Mouse (Mus musculus): ENCODE results near the gene Nr1h4. TPM values are rescaled to one million over a fixed set of nuclear protein-coding genes. Genes with fewer than 3 reads are reported as not detected.

Nr1h4 gene
- polyA plus RNA-seq, 1 experiment from 2014 or later, result not detected

DNA sequence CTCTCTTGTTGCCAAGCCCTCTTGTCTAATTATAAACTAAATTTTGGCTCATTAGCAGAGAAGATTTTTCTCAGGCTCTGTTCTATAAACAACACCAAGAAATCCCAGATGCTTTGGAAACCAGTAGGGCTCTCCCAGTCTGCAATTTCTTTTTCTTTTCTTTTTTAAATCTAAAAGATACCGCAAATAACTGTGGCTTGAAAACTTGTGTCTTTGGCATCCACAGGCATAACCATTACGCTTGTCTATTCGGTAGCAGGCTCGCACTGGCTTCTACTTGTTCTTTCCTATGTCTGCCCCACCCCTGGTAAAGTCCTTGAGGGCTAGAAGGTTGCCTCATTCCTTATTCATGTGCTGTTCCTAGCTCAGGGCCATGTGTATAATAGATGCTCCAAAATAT lies 18.3 kb upstream of the Nr1h4 start:
- ATAC-seq (ENCODE audit: insufficient number of reproducible peaks, insufficient read depth, low FRiP score, low TSS enrichment), result no peak
- Histone ChIP-seq H3K9ac (no peak overlapping the region), H3K4me1 (no peaks in the 10 kb centered on the region), H3K27me3 (no peaks in the 10 kb centered on the region), H3K36me3 (no peaks in the 10 kb centered on the region), H3K27ac (no peak overlapping the region), H3K4me2 (replicated peaks) (no peak overlapping the region), H3K4me3 (no peak overlapping the region), H3K9me3 (no peaks in the 10 kb centered on the region)
- WGBS, result 90% methylated on average over 4 of the region's 4 CpGs

DNA sequence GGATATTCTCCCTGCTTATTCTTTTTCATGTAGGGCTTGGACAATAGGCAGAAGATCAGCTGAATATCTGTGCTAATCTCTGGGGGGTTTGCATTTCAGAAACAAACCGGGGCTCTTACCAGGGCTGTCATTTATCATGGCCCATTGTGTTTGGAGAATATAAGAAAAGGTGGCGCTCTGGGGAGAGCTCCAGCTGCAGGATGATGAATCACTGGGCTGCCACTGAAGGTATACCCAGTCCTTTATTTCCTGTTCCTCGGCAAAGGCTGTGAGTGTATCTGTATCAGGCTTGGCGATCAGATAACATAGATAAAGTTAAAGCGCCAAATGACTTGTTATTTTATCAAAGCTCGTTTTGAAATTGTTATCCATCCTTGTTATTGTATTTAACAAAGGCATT lies 14.6 kb upstream of the Nr1h4 start:
- Histone ChIP-seq H3K4me3 (no peak overlapping the region), H3K4me1 (no peaks in the 10 kb centered on the region), H3K36me3 (no peaks in the 10 kb centered on the region), H3K9me3 (no peaks in the 10 kb centered on the region), H3K9ac (no peak overlapping the region), H3K27ac (no peak overlapping the region), H3K4me2 (replicated peaks) (no peak overlapping the region), H3K27me3 (no peaks in the 10 kb centered on the region)
- WGBS, result 63% methylated on average over 6 of the region's 6 CpGs
- no peak for ATAC-seq (ENCODE audit: insufficient number of reproducible peaks, insufficient read depth, low FRiP score, low TSS enrichment)

DNA sequence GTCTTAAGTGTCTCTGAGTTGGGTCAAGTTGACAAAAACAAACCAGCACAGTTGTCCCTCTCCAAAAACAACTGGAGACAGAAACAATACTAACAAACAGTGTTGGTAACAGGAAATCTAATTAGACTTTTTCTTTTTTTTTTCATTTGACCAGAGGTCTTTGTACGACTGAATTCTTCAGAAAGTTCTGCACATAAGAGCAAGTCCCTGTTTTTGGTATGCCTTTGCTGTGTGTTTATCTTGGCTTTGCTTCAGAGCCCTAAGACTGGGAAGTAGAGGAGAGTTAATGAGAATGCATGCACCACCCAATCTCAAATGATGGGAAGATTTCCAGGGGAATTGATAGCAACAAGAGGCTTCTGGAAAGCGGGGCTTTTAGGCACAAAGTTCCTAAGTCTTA lies 13.6 kb upstream of the Nr1h4 start:
- no peaks in the 10 kb centered on the region for H3K9me3 ChIP-seq
- 70% methylated on average over 2 of the region's 2 CpGs for WGBS
- H3K27ac ChIP-seq, result no peak overlapping the region
- H3K4me3 ChIP-seq, result no peak overlapping the region
- H3K9ac ChIP-seq, result no peak overlapping the region
- no peak overlapping the region for H3K4me2 ChIP-seq (replicated peaks)
- no peaks in the 10 kb centered on the region for H3K36me3 ChIP-seq
- H3K4me1 ChIP-seq, result no peaks in the 10 kb centered on the region
- no peak for ATAC-seq (ENCODE audit: insufficient number of reproducible peaks, insufficient read depth, low FRiP score, low TSS enrichment)
- H3K27me3 ChIP-seq, result no peaks in the 10 kb centered on the region

DNA sequence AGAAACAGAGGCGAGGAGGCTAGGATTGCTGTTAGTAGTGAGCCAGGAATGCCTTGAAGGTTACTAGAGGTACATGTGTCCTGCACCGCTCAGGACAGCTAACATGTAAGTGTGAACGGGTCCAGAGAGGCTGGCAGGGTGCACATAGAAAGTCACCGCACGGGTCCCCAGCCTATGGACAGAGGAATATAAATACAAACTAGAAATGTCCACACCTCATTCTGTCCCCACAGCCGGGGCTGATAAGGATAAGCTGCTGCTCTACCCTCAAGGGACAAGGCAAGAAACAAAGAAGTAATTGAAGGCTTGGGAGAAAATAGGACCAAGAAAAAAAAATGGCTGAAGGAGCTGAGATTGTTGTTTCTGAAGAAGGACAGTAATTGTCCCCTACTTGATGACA lies 10.5 kb upstream of the Nr1h4 start:
- ATAC-seq (ENCODE audit: insufficient number of reproducible peaks, insufficient read depth, low FRiP score, low TSS enrichment), result no peak
- H3K4me2 ChIP-seq (replicated peaks), result no peak overlapping the region
- 53% methylated on average over 6 of the region's 6 CpGs for WGBS

DNA sequence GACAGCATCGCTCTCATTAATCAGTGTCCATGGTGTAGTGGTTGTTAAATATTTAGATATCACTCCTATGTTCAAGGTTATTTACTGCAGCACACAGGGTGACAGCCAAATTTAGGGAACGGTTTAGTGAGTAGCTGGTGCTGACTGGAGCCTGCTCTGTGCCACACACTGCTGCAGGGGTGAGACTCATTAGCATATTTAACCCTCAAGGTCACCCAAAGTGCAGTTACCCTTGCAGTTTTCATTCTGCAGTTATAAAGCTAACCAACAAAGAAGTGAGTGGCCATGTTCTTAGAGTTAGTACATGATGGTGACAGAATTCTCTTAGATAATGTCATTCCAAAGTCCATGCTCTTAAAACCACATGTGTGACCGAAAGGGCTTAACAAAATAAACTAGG lies 8.9 kb upstream of the Nr1h4 start:
- ATAC-seq (ENCODE audit: insufficient number of reproducible peaks, insufficient read depth, low FRiP score, low TSS enrichment), result no peak
- no peaks in the 10 kb centered on the region for H3K4me1 ChIP-seq
- no peak overlapping the region for H3K4me3 ChIP-seq
- 81% methylated on average over 3 of the region's 3 CpGs for WGBS
- no peaks in the 10 kb centered on the region for H3K27me3 ChIP-seq
- no peaks in the 10 kb centered on the region for H3K36me3 ChIP-seq
- H3K4me2 ChIP-seq (replicated peaks), result no peak overlapping the region
- no peaks in the 10 kb centered on the region for H3K9me3 ChIP-seq
- no peak overlapping the region for H3K27ac ChIP-seq
- no peak overlapping the region for H3K9ac ChIP-seq

More for the DNA sequence above, 10.5 kb upstream of the Nr1h4 start:
- Histone ChIP-seq H3K4me1 (no peaks in the 10 kb centered on the region), H3K4me3 (no peak overlapping the region), H3K9me3 (no peaks in the 10 kb centered on the region), H3K27ac (no peak overlapping the region), H3K36me3 (no peaks in the 10 kb centered on the region), H3K27me3 (no peaks in the 10 kb centered on the region), H3K9ac (no peak overlapping the region)

DNA sequence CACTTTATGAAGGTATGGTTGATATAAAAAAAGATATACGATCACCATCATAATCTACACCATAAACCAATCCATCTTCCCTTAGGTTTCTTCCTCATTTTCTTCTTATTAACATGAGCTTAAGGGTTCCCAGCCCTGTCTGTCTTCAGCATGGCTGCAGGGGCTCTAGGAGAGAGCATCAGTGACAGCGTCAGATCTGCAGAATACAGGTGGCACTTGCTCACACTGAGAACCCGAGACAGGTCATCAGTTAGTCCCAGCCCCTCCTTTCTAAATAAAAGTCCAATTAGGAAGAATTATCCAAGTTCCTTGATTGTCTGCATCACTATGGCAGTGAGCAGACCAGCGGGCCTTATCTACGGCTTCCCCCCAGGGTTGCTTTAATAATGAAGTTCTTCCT lies 934 bp downstream of the Nr1h4 start:
- H3K9ac ChIP-seq, result no peak overlapping the region
- no peaks in the 10 kb centered on the region for H3K36me3 ChIP-seq

DNA sequence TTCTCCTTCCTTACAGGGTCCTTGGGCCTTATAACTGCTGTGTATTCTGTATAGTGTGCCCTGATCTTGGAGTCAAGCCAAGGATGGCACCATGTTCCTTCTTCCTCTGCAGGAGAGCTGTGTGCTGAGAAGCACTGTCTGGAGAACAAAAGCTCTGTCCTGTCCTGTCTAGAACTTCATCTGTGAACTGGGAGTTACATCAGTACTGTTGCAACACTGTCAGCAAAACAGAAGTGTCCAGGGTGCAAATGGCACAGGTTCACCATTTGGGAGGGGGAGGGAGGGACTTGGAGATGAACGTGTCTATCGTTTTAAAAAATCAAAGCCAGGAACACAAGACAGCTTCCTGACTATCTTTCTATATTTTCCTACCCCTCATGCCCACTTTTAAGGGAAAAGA lies 1.4 kb downstream of the Nr1h4 start:
- Histone ChIP-seq H3K4me3 (no peak overlapping the region), H3K27ac (no peak overlapping the region), H3K27me3 (no peaks in the 10 kb centered on the region), H3K9me3 (no peaks in the 10 kb centered on the region), H3K9ac (no peak overlapping the region), H3K36me3 (no peaks in the 10 kb centered on the region), H3K4me1 (no peaks in the 10 kb centered on the region), H3K4me2 (replicated peaks) (no peak overlapping the region)
- ATAC-seq (ENCODE audit: insufficient number of reproducible peaks, insufficient read depth, low FRiP score, low TSS enrichment), result no peak
- WGBS, result 95% methylated on average over 2 of the region's 2 CpGs

More for the DNA sequence above, 934 bp downstream of the Nr1h4 start:
- H3K4me1 ChIP-seq, result no peaks in the 10 kb centered on the region
- H3K27ac ChIP-seq, result no peak overlapping the region
- H3K4me3 ChIP-seq, result no peak overlapping the region
- no peaks in the 10 kb centered on the region for H3K27me3 ChIP-seq
- WGBS, result 87% methylated on average over 5 of the region's 5 CpGs
- H3K4me2 ChIP-seq (replicated peaks), result no peak overlapping the region
- H3K9me3 ChIP-seq, result no peaks in the 10 kb centered on the region
- ATAC-seq (ENCODE audit: insufficient number of reproducible peaks, insufficient read depth, low FRiP score, low TSS enrichment), result no peak

DNA sequence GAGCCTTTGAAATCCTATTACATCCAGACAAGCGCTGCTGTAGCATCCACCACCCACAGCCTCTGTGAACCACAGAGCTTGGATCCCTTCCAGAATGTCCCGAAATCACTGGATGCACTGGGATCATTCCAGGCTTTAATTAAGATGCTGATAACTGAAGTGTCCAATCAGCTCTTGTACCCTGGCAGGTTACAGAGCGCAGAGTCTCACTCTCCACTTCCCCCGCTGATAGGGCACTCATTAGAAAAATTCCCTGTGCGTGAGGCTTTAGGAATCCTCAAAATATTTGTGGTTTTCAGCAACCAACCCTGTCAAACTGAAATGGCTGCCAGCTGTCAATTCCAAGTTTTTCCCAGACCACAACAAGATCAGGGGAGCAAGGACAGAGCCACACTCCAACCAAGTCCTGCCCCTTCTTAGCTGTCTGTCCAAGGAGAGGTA lies 2.2 kb downstream of the Nr1h4 start:
- Histone ChIP-seq H3K9me3 (no peaks in the 10 kb centered on the region), H3K4me3 (no peak overlapping the region), H3K4me1 (no peaks in the 10 kb centered on the region), H3K27ac (no peak overlapping the region), H3K27me3 (no peaks in the 10 kb centered on the region), H3K9ac (no peak overlapping the region), H3K36me3 (no peaks in the 10 kb centered on the region), H3K4me2 (replicated peaks) (no peak overlapping the region)
- 59% methylated on average over 5 of the region's 5 CpGs for WGBS
- no peak for ATAC-seq (ENCODE audit: insufficient number of reproducible peaks, insufficient read depth, low FRiP score, low TSS enrichment)

DNA sequence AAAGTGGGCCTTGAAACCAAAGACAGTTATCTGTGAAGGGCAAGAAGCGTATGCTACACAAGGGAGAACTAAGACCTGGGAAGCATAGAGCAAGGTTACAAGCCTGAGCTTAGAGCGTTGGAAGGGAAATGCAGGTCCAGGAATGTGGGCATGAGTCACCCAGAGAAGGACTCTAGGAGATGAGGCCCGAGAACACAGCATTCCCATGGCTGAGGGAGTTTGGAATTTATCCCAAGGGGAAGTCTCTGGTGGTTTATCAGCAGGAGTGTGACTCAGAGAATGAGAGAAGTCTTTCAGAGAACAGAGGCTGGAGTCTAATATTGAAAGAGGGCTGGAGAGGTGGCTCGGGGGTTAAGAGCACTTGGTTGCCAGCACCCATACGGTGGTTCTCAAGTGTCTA lies 6.3 kb downstream of the Nr1h4 start:
- Histone ChIP-seq H3K4me2 (replicated peaks) (no peak overlapping the region), H3K9me3 (no peaks in the 10 kb centered on the region), H3K27ac (no peak overlapping the region), H3K27me3 (no peaks in the 10 kb centered on the region), H3K9ac (no peak overlapping the region), H3K4me1 (no peaks in the 10 kb centered on the region), H3K4me3 (no peak overlapping the region), H3K36me3 (no peaks in the 10 kb centered on the region)
- 75% methylated on average over 5 of the region's 5 CpGs for WGBS
- no peak for ATAC-seq (ENCODE audit: insufficient number of reproducible peaks, insufficient read depth, low FRiP score, low TSS enrichment)

DNA sequence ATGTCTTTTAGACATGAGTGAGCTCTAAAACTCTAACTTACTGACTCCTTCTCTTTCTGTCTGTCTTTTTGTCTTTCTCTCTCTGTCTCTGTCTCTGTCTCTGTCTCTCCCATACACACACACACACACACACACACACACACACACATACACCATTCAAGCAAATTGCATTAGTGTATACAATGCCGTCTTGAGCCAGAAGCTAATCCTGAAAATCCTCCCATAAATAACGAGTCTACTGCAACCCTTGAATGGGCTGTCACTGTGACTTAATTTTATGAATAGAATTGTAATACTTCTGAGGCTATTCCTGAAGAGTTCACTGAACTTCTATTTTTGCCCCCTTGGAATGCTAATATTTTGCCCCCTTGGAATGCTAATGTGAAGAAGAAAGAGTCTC lies 7.6 kb downstream of the Nr1h4 start:
- Histone ChIP-seq H3K4me1 (no peaks in the 10 kb centered on the region), H3K36me3 (no peaks in the 10 kb centered on the region), H3K4me2 (replicated peaks) (no peak overlapping the region), H3K4me3 (no peak overlapping the region), H3K9ac (no peak overlapping the region), H3K27ac (no peak overlapping the region), H3K9me3 (no peaks in the 10 kb centered on the region), H3K27me3 (no peaks in the 10 kb centered on the region)
- 77% methylated on average over 2 of the region's 2 CpGs for WGBS
- ATAC-seq (ENCODE audit: insufficient number of reproducible peaks, insufficient read depth, low FRiP score, low TSS enrichment), result no peak

DNA sequence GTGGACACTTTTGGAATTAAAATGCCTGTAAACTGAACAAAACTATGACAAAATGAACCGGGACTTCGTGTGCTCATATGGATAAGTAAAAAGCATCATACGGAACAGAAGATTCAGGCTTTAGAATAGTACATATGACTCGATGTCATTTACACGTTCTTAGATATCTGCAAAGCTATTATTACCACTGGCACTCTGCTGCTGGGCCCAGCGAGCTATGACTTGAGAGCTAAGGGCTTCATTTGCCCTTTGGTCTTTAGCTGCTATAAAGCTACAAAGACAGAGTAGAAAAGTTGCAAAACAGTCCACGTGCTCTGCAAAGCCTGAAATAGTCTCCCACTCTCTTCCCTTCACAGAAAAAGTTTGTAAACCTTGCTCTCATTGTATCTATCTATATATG lies 10.9 kb downstream of the Nr1h4 start:
- Histone ChIP-seq H3K4me1 (no peaks in the 10 kb centered on the region), H3K27me3 (no peaks in the 10 kb centered on the region), H3K4me3 (no peak overlapping the region), H3K36me3 (no peaks in the 10 kb centered on the region), H3K9ac (no peak overlapping the region), H3K9me3 (no peaks in the 10 kb centered on the region), H3K27ac (no peak overlapping the region), H3K4me2 (replicated peaks) (no peak overlapping the region)
- ATAC-seq (ENCODE audit: insufficient number of reproducible peaks, insufficient read depth, low FRiP score, low TSS enrichment), result no peak
- WGBS, result 83% methylated on average over 7 of the region's 7 CpGs

DNA sequence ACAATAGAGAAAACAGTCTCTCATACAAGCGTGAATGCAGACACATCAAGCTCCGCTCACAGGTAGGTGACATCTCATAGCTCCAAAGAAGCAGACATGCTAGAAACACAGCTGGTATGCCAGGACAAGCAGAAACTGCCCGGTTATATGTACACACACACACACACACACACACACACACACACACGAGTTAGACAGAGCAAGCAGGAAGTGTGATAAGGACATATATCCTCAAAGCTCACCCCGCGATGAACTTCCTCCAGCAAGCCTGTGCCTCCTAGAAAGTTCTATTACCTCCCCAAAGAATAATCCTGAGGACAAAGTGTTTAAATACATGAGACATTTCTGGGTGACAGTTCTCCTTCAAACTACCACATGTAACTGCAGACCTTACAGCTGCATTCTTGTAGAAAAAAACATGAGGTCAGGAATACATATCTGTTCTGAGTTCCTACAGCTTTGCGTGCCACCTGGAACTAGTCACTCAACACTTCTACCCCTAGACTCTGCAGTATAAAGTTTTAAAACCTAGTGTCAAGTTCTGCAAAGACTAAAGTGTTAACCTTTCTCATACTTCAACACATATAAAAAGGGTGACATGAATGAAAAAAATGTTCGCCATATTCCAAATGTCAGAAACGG lies 11.5 kb downstream of the Nr1h4 start:
- H3K36me3 ChIP-seq, result no peaks in the 10 kb centered on the region
- ATAC-seq (ENCODE audit: insufficient number of reproducible peaks, insufficient read depth, low FRiP score, low TSS enrichment), result no peak
- WGBS, result 84% methylated on average over 9 of the region's 9 CpGs
- no peak overlapping the region for H3K9ac ChIP-seq
- no peak overlapping the region for H3K4me2 ChIP-seq (replicated peaks)
- no peaks in the 10 kb centered on the region for H3K9me3 ChIP-seq
- no peaks in the 10 kb centered on the region for H3K27me3 ChIP-seq
- no peaks in the 10 kb centered on the region for H3K4me1 ChIP-seq
- no peak overlapping the region for H3K27ac ChIP-seq
- no peak overlapping the region for H3K4me3 ChIP-seq

DNA sequence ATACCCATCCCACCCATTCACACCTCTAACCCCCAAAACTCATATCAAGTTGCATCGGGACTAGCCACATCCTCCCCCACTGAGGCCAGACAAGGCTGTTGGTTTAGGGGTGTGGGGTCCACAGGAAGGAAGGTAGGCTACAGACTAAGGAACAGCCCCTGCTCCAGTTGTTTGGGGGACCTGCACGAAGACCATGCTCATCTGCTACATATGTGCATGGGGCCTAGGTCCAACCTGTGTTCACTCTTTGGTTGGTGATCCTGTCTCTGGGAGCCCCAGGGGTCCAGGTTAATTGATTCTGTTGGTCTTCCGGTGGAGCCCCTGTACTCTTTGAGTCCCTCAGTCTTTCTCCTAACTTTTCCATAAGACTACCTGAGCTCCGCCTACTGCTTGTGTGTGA lies 13.0 kb downstream of the Nr1h4 start:
- Histone ChIP-seq H3K4me3 (no peak overlapping the region), H3K4me2 (replicated peaks) (no peak overlapping the region), H3K36me3 (no peaks in the 10 kb centered on the region), H3K9ac (no peak overlapping the region), H3K4me1 (no peaks in the 10 kb centered on the region), H3K9me3 (no peaks in the 10 kb centered on the region), H3K27ac (no peak overlapping the region), H3K27me3 (no peaks in the 10 kb centered on the region)
- WGBS, result 90% methylated on average over 4 of the region's 4 CpGs
- ATAC-seq (ENCODE audit: insufficient number of reproducible peaks, insufficient read depth, low FRiP score, low TSS enrichment), result no peak

Data from embryonic facial prominence, embryonic 12.5 days (tissue).